Mouse (Mus musculus): ENCODE results near the gene Ehmt2. TPM values are rescaled to one million over a fixed set of nuclear protein-coding genes. Genes with fewer than 3 reads are reported as not detected.

Gene Ehmt2
- polyA plus RNA-seq, 1 experiment from 2014 or later = 82.1 TPM

GRCm38 (mm10) chr17:34862416-34863081 lies 35.7 kb upstream of the Ehmt2 start, which contains the start of gene Cfb:
Cfb (minus strand) TSS chr17:34862518.
- ATAC-seq (ENCODE audit: low FRiP score) (no peak), DNase-seq (ENCODE audit: low spot score) (no peak)
- no peak within 1 kb of the TSS for H3K9ac ChIP-seq
- no peak within 1 kb of the TSS for H3K27ac ChIP-seq
- H3K9me3 ChIP-seq (ENCODE audit: control insufficient read depth, low read length) = no peaks in the 10 kb centered on the region
- H3K4me2 ChIP-seq (replicated peaks) = no peak within 1 kb of the TSS
- H3K27me3 ChIP-seq (ENCODE audit: control insufficient read depth, insufficient read depth, low read length) = no peaks in the 10 kb centered on the region
- 75% methylated on average over 8 of the region's 8 CpGs for WGBS
- no peaks in the 10 kb centered on the region for H3K4me1 ChIP-seq (replicated peaks; ENCODE audit: control insufficient read depth, insufficient read depth, low read length)
- H3K36me3 ChIP-seq (replicated peaks; ENCODE audit: control insufficient read depth, insufficient read depth) = peaks cover 5% of the 10 kb centered on the region; the same call in 1 of the 2 replicates
- H3K4me3 ChIP-seq (replicated peaks; ENCODE audit: low read length) = no peak within 1 kb of the TSS

GRCm38 (mm10) chr17:34865981-34866380 lies 32.3 kb upstream of the Ehmt2 start:
- DNase-seq (ENCODE audit: low spot score) (no peak), ATAC-seq (ENCODE audit: low FRiP score) (no peak)
- H3K4me2 ChIP-seq (replicated peaks) = no peak overlapping the region
- H3K9ac ChIP-seq = no peak overlapping the region
- H3K36me3 ChIP-seq (replicated peaks; ENCODE audit: control insufficient read depth, insufficient read depth) = no peaks in the 10 kb centered on the region
- no peaks in the 10 kb centered on the region for H3K27me3 ChIP-seq (ENCODE audit: control insufficient read depth, insufficient read depth, low read length)
- WGBS = 69% methylated on average over 7 of the region's 7 CpGs
- H3K9me3 ChIP-seq (ENCODE audit: control insufficient read depth, low read length) = no peaks in the 10 kb centered on the region
- H3K27ac ChIP-seq = no peak overlapping the region
- no peaks in the 10 kb centered on the region for H3K4me1 ChIP-seq (replicated peaks; ENCODE audit: control insufficient read depth, insufficient read depth, low read length)
- H3K4me3 ChIP-seq (replicated peaks; ENCODE audit: low read length) = no peak overlapping the region

- DNase-seq (ENCODE audit: low spot score) (no peak), ATAC-seq (ENCODE audit: low FRiP score) (no peak)
- H3K4me1 ChIP-seq (replicated peaks; ENCODE audit: control insufficient read depth, insufficient read depth, low read length) = no peaks in the 10 kb centered on the region
- H3K4me3 ChIP-seq (replicated peaks; ENCODE audit: low read length) = no peak overlapping the region
- no peak overlapping the region for H3K9ac ChIP-seq
- no peak overlapping the region for H3K4me2 ChIP-seq (replicated peaks)
- H3K27ac ChIP-seq = no peak overlapping the region
- WGBS = 89% methylated on average over 6 of the region's 6 CpGs
- no peaks in the 10 kb centered on the region for H3K9me3 ChIP-seq (ENCODE audit: control insufficient read depth, low read length)
- no peaks in the 10 kb centered on the region for H3K36me3 ChIP-seq (replicated peaks; ENCODE audit: control insufficient read depth, insufficient read depth)
- no peaks in the 10 kb centered on the region for H3K27me3 ChIP-seq (ENCODE audit: control insufficient read depth, insufficient read depth, low read length)
Measured at GRCm38 (mm10) chr17:34874321-34874720, 23.9 kb upstream of the Ehmt2 start.

GRCm38 (mm10) chr17:34879336-34879879 lies 18.9 kb upstream of the Ehmt2 start, which contains the start of gene Zbtb12:
Zbtb12 (plus strand) TSS chr17:34879483.
- DNase-seq (ENCODE audit: low spot score) = no peak
- ATAC-seq (ENCODE audit: low FRiP score) = no peak
- no peaks in the 10 kb centered on the region for H3K36me3 ChIP-seq (replicated peaks; ENCODE audit: control insufficient read depth, insufficient read depth)
- 70% methylated on average over 11 of the region's 11 CpGs for WGBS
- no peaks in the 10 kb centered on the region for H3K27me3 ChIP-seq (ENCODE audit: control insufficient read depth, insufficient read depth, low read length)
- no peak within 1 kb of the TSS for H3K4me3 ChIP-seq (replicated peaks; ENCODE audit: low read length)
- H3K4me1 ChIP-seq (replicated peaks; ENCODE audit: control insufficient read depth, insufficient read depth, low read length) = no peaks in the 10 kb centered on the region
- no peak within 1 kb of the TSS for H3K9ac ChIP-seq
- H3K9me3 ChIP-seq (ENCODE audit: control insufficient read depth, low read length) = no peaks in the 10 kb centered on the region
- no peak within 1 kb of the TSS for H3K4me2 ChIP-seq (replicated peaks)
- no peak within 1 kb of the TSS for H3K27ac ChIP-seq

- no peaks in the 10 kb centered on the region for H3K9me3 ChIP-seq (ENCODE audit: control insufficient read depth, low read length)
- H3K4me1 ChIP-seq (replicated peaks; ENCODE audit: control insufficient read depth, insufficient read depth, low read length) = no peaks in the 10 kb centered on the region
- H3K27ac ChIP-seq = no peak overlapping the region
- H3K4me2 ChIP-seq (replicated peaks) = no peak overlapping the region
- no peaks in the 10 kb centered on the region for H3K27me3 ChIP-seq (ENCODE audit: control insufficient read depth, insufficient read depth, low read length)
- H3K4me3 ChIP-seq (replicated peaks; ENCODE audit: low read length) = no peak overlapping the region
- no peak for ATAC-seq (ENCODE audit: low FRiP score)
- no peak overlapping the region for H3K9ac ChIP-seq
- DNase-seq (ENCODE audit: low spot score) = no peak
- no peaks in the 10 kb centered on the region for H3K36me3 ChIP-seq (replicated peaks; ENCODE audit: control insufficient read depth, insufficient read depth)
Measured at GRCm38 (mm10) chr17:34881166-34881565, 17.1 kb upstream of the Ehmt2 start.

GRCm38 (mm10) chr17:34881683-34882310 lies 16.5 kb upstream of the Ehmt2 start, which contains the start of gene Gm20547:
Gm20547 (minus strand) TSS chr17:34882042.
- no peak within 1 kb of the TSS for H3K9ac ChIP-seq
- no peak within 1 kb of the TSS for H3K4me3 ChIP-seq (replicated peaks; ENCODE audit: low read length)
- H3K9me3 ChIP-seq (ENCODE audit: control insufficient read depth, low read length) = no peaks in the 10 kb centered on the region
- ATAC-seq (ENCODE audit: low FRiP score) (no peak), DNase-seq (ENCODE audit: low spot score) (no peak)
- WGBS = 9% methylated on average over 15 of the region's 15 CpGs
- H3K27me3 ChIP-seq (ENCODE audit: control insufficient read depth, insufficient read depth, low read length) = no peaks in the 10 kb centered on the region
- no peak within 1 kb of the TSS for H3K4me2 ChIP-seq (replicated peaks)
- no peaks in the 10 kb centered on the region for H3K36me3 ChIP-seq (replicated peaks; ENCODE audit: control insufficient read depth, insufficient read depth)
- H3K4me1 ChIP-seq (replicated peaks; ENCODE audit: control insufficient read depth, insufficient read depth, low read length) = no peaks in the 10 kb centered on the region
- no peak within 1 kb of the TSS for H3K27ac ChIP-seq

- WGBS = 70% methylated on average over 3 of the region's 3 CpGs
- H3K27ac ChIP-seq = no peak overlapping the region
- H3K9ac ChIP-seq = no peak overlapping the region
- DNase-seq (ENCODE audit: low spot score) (no peak), ATAC-seq (ENCODE audit: low FRiP score) (no peak)
- no peaks in the 10 kb centered on the region for H3K9me3 ChIP-seq (ENCODE audit: control insufficient read depth, low read length)
- no peak overlapping the region for H3K4me2 ChIP-seq (replicated peaks)
- no peaks in the 10 kb centered on the region for H3K36me3 ChIP-seq (replicated peaks; ENCODE audit: control insufficient read depth, insufficient read depth)
- no peaks in the 10 kb centered on the region for H3K4me1 ChIP-seq (replicated peaks; ENCODE audit: control insufficient read depth, insufficient read depth, low read length)
- no peak overlapping the region for H3K4me3 ChIP-seq (replicated peaks; ENCODE audit: low read length)
- no peaks in the 10 kb centered on the region for H3K27me3 ChIP-seq (ENCODE audit: control insufficient read depth, insufficient read depth, low read length)
Measured at GRCm38 (mm10) chr17:34883332-34883731, 14.9 kb upstream of the Ehmt2 start.

- Histone ChIP-seq H3K4me1 (replicated peaks; ENCODE audit: control insufficient read depth, insufficient read depth, low read length) (no peaks in the 10 kb centered on the region), H3K27me3 (ENCODE audit: control insufficient read depth, insufficient read depth, low read length) (no peaks in the 10 kb centered on the region), H3K9ac (no peak overlapping the region), H3K4me3 (replicated peaks; ENCODE audit: low read length) (no peak overlapping the region), H3K36me3 (replicated peaks; ENCODE audit: control insufficient read depth, insufficient read depth) (no peaks in the 10 kb centered on the region), H3K4me2 (replicated peaks) (no peak overlapping the region), H3K27ac (no peak overlapping the region), H3K9me3 (ENCODE audit: control insufficient read depth, low read length) (no peaks in the 10 kb centered on the region)
- DNase-seq (ENCODE audit: low spot score) (no peak), ATAC-seq (ENCODE audit: low FRiP score) (no peak)
- 91% methylated on average over 6 of the region's 6 CpGs for WGBS
Measured at GRCm38 (mm10) chr17:34884704-34885103, 13.6 kb upstream of the Ehmt2 start.

GRCm38 (mm10) chr17:34885615-34886014 lies 12.7 kb upstream of the Ehmt2 start:
- H3K36me3 ChIP-seq (replicated peaks; ENCODE audit: control insufficient read depth, insufficient read depth) = no peaks in the 10 kb centered on the region
- no peak overlapping the region for H3K4me2 ChIP-seq (replicated peaks)
- DNase-seq (ENCODE audit: low spot score) = no peak
- no peak overlapping the region for H3K4me3 ChIP-seq (replicated peaks; ENCODE audit: low read length)
- no peaks in the 10 kb centered on the region for H3K27me3 ChIP-seq (ENCODE audit: control insufficient read depth, insufficient read depth, low read length)
- no peak overlapping the region for H3K27ac ChIP-seq
- H3K9ac ChIP-seq = no peak overlapping the region
- no peak for ATAC-seq (ENCODE audit: low FRiP score)
- 79% methylated on average over 3 of the region's 3 CpGs for WGBS
- no peaks in the 10 kb centered on the region for H3K9me3 ChIP-seq (ENCODE audit: control insufficient read depth, low read length)
- no peaks in the 10 kb centered on the region for H3K4me1 ChIP-seq (replicated peaks; ENCODE audit: control insufficient read depth, insufficient read depth, low read length)
